Mouse (Mus musculus): ENCODE measurements around the gene Serac1. TPM values are rescaled to one million over a fixed set of nuclear protein-coding genes. Genes with fewer than 3 reads are reported as not detected.

Gene Serac1
- 10.0 TPM for polyA plus RNA-seq (2014; fragmentation: Illumina TruSeq; extraction: RNeasy Lipid Tissue Mini Kit (QIAGEN cat#74804); ENCODE audit: low read depth, low replicate concordance)

GRCm38 (mm10) chr17:6079287-6080122 lies at the start of gene Serac1, which contains the start of gene Gtf2h5:
Gene Serac1, minus strand, starts transcription at chr17:6079741.
Gene Gtf2h5, plus strand, starts transcription at chr17:6079786.

GRCm38 (mm10) chr17:6106361-6107014 lies 26.9 kb upstream of the Serac1 start, which contains the start of gene Tulp4:
Gene Tulp4, plus strand, starts transcription at chr17:6106437.

Other genes starting within 250 kb of the Serac1 start
- gene Snx9, start 238.4 kb downstream of the Serac1 start, polyA plus RNA-seq (2014; fragmentation: Illumina TruSeq; extraction: RNeasy Lipid Tissue Mini Kit (QIAGEN cat#74804); ENCODE audit: low read depth, low replicate concordance) = 11.5 TPM
- 16.3 TPM for gene Synj2, start 138.5 kb downstream of the Serac1 start, polyA plus RNA-seq (2014; fragmentation: Illumina TruSeq; extraction: RNeasy Lipid Tissue Mini Kit (QIAGEN cat#74804); ENCODE audit: low read depth, low replicate concordance)
- 15.6 TPM for gene Gtf2h5, start within 50 bp of the Serac1 start, polyA plus RNA-seq (2014; fragmentation: Illumina TruSeq; extraction: RNeasy Lipid Tissue Mini Kit (QIAGEN cat#74804); ENCODE audit: low read depth, low replicate concordance)
- 131 TPM for gene Tulp4, start 26.7 kb upstream of the Serac1 start, polyA plus RNA-seq (2014; fragmentation: Illumina TruSeq; extraction: RNeasy Lipid Tissue Mini Kit (QIAGEN cat#74804); ENCODE audit: low read depth, low replicate concordance)
- gene Tmem181a, start 177.1 kb upstream of the Serac1 start, polyA plus RNA-seq (2014; fragmentation: Illumina TruSeq; extraction: RNeasy Lipid Tissue Mini Kit (QIAGEN cat#74804); ENCODE audit: low read depth, low replicate concordance) = 6.5 TPM
- gene Dynlt1a, start 237.8 kb upstream of the Serac1 start, polyA plus RNA-seq (2014; fragmentation: Illumina TruSeq; extraction: RNeasy Lipid Tissue Mini Kit (QIAGEN cat#74804); ENCODE audit: low read depth, low replicate concordance) = 78.1 TPM

Data from testis, adult 10 weeks (tissue).